Mouse (Mus musculus): ENCODE measurements around the gene Tex14. TPM values are rescaled to one million over a fixed set of nuclear protein-coding genes. Genes with fewer than 3 reads are reported as not detected.
"Not testable (repeated sequence)": the region's sequence is repeated elsewhere in the genome, so short reads cannot be mapped to it uniquely, and the experiment has no call there.

Gene Tex14
- total RNA-seq, 2 experiments from 2014 or later, result 0.34 to 1.0 TPM

GRCm38 (mm10) chr11:87448081-87448475 is 43.2 kb downstream of the Tex14 start:
- peak; percentile 79 to 84 for DNase-seq (ENCODE audit: low spot score in 2 of 2)

DNA sequence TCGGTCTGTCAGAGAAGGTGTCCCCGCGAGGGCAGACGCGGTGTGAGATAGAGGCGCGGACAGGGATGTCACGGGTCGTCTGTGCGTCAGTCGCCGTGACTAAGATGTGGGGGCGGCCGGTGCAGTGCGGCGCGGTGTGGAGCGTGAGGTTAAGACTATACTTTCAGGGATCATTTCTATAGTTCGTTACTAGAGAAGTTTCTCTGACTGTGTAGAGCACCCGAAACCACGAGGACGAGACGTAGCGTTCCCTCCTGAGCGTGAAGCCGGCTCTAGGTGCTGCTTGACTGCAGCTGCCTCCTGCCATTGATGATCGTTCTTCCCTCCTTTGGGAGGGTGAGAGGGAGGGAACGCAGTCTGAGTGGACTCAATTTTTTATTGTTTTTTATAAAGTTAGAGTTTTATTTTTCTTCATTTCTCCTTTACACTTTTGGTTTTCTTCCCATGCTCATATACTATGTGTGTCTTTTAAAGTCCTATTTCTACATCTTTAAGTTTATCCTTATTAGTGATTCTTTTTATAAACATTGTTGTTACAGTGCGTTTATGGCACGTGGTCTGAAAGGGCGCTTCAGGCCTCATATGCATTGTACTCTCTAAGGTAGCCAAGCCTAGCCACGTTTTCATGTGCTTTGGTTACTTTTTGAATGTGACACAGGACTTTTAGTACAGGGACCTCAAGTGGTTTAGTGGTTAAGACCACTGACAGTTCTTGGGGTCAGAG is 43.8 kb downstream of the Tex14 start:
- DNase-seq (ENCODE audit: low spot score in 2 of 2), result not testable (repeated sequence)

- DNase-seq (ENCODE audit: low spot score in 2 of 2), result no peak
Measured at GRCm38 (mm10) chr11:87449200-87449547, 44.3 kb downstream of the Tex14 start.

GRCm38 (mm10) chr11:87449847-87450246 is 45.0 kb downstream of the Tex14 start:
- not testable (repeated sequence) for DNase-seq (ENCODE audit: low spot score in 2 of 2)

DNA sequence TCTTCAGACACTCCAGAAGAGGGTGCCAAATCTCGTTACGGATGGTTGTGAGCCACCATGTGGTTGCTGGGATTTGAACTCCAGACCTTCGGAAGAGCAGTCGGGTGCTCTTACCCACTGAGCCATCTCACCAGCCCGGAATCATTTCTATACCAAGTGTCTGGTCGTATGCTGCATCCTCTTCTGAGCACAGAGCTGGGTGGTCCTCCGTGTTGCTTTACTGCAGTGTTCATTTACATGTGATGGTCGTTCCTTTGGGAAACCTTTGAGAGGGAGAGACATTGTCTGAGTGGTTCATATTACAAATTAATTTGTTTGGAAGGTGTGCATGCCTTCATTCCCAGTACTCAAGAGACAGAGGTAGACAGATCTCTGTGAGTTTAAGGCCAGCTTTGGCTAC is 47.9 kb downstream of the Tex14 start:
- not testable (repeated sequence) for DNase-seq (ENCODE audit: low spot score in 2 of 2)

DNA sequence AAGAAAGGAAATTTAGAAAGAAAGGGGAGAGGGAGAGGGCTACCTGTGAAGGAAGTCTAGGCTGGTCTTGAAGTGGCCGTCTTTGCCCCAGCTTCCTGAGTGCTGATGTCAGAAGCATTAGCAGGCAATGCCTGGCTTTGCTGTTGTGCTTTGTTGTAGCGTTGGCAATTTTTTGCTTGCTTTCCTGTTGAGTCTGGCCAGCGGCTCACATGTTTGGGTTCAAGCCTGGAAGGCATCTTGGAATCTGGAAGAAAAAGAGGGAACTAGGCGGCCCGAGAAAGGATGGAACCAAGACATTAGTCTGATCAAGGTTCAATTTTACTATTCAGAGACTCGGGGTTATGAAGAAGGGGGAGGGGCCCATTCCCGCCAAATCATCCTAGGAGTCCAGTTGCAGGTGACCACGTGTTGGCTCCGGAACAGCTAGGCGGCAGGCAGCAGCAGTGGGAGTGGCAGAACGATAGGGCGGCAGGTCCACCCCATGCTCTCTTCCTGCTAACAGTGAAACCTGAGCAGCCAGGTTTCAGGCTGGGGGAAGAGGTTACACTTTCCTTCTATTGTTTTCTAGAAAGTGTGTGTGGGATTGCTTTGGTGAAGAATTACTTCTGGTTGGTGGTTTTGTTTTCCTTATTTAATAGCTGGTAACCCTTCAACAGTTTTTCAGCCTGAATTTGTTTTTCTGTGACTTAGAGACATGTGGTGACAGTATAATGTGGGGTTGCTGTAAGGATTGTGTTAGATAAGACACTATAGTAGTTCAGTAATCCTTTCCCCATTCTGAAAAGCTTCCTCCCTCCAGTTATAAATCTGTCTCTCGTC is 48.6 kb downstream of the Tex14 start:
- no peak for DNase-seq (ENCODE audit: low spot score in 2 of 2)

- no peak for DNase-seq (ENCODE audit: low spot score in 2 of 2)
Measured at GRCm38 (mm10) chr11:87454035-87454690, 49.3 kb downstream of the Tex14 start.

GRCm38 (mm10) chr11:87455573-87455972 is 50.7 kb downstream of the Tex14 start:
- no peak for DNase-seq (ENCODE audit: low spot score in 2 of 2)

- no peak for DNase-seq (ENCODE audit: low spot score in 2 of 2)
Measured at GRCm38 (mm10) chr11:87455984-87456383, 51.1 kb downstream of the Tex14 start.

DNA sequence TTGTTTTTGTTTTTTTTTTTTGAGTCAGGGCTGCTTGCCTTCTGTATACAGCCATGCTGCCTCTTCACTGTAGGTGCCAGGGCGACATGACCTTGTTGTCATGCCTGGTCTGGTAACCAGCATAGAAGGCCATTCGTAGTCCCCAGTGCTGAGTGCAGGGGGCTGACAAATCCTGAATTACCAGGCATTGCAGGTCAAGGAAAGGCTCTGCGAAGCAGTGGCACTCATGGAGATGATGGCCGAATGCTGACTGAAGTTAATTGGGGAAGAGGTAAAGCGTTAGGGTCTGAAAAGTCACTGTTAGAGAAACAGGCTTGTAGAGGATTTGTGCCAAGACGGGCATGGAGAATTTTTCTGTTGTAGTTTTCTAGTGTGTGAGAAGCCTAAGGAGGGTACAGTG is 55.7 kb downstream of the Tex14 start:
- DNase-seq (ENCODE audit: low spot score in 2 of 2), result no peak

DNA sequence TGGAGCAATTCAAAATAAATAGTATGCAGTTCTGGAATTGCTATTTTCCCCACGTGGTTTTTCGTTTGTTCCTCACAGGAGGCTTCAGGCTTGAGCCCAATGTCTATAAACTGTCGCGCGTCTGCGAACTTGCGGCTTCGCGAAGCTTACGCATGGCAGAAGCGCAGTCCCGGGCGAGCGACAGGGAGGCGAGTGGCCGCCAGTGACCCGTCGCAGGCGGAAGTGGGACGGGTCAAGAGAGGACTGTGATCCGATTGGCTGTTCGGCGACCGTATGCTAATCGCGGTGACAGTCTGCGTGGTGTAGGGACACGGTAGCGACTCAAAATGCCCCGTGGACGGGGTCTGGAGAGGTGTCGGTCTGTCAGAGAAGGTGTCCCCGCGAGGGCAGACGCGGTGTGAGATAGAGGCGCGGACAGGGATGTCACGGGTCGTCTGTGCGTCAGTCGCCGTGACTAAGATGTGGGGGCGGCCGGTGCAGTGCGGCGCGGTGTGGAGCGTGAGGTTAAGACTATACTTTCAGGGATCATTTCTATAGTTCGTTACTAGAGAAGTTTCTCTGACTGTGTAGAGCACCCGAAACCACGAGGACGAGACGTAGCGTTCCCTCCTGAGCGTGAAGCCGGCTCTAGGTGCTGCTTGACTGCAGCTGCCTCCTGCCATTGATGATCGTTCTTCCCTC is 57.1 kb downstream of the Tex14 start:
- peak in 1 of 2 experiments; percentile 62 for DNase-seq (ENCODE audit: low spot score in 2 of 2)

DNA sequence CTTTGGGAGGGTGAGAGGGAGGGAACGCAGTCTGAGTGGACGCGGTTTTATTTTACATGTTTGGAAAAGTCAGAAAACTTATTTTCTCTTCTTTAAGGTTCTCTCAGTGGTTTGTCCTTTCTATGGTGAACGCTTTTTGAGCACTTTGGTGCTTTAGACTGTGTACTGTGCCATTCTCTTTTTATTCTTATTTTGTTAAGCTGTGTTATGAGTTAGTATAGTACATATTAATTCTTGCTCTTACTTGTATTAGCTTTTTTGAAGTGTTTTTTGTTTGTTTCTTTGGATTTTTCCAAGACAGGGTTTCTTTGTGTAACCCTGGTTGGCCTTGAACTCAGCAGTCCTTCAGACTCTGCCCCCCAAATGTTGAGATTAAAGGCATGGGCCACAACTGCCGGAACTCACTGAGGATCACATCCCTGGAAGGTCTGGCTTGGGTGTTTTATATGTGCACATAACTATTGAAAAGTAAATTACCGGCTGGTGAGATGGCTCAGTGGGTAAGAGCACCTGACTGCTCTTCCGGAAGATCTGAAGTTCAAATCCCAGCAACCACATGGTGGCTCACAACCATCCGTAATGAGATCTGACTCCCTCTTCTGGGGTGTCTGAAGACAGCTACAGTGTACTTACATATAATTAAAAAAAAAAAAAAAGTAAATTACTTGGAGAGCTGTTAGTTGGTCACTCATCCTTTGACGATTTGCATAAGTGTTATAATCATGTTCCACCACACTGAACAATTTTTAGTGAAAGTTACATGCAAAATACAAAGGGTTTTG is 57.8 kb downstream of the Tex14 start:
- DNase-seq (ENCODE audit: low spot score in 2 of 2), result no peak

DNA sequence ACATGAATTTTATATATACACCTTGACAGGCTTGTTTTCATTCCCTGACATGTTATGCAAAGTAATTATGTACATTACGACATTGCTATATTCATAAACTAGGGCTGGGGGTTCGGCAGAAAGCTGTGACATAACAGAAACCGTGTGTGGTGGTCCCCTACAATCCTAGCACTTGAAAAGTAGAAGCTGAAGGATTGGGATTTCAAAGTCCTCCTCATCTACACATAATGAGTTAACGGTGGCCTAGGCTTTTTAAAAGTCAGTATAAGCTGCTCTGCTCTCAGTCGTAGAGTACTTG is 58.3 kb downstream of the Tex14 start:
- no peak for DNase-seq (ENCODE audit: low spot score in 2 of 2)

GRCm38 (mm10) chr11:87463792-87464430 is 59.0 kb downstream of the Tex14 start:
- not testable (repeated sequence) for DNase-seq (ENCODE audit: low spot score in 2 of 2)

DNA sequence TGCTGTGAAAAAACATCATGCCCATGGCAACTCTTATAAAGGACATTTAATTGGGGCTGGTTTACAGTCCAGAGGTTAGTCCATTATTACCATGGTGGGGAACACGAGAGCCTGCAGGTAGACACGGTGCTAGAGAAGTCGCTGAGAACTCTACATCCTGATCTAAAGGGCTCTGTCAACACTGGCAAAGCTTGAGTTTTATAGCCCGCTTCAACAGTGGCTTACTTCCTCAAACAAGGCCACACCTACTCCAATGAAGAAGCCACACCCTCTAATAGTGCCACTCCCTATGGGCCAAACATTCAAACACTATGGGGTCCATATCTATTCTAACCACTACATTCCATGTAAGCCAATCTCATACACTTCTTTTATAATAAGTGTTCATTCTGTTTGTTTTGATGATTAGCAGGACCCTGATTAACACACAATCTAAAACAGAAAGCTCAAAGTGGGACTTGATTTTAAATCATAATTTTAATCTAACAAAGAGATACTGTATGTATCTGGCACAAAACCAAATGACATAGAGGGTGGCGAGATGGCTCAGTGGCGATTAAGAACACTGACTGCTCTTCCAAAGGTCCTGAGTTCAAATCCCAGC is 61.2 kb downstream of the Tex14 start:
- no peak for DNase-seq (ENCODE audit: low spot score in 2 of 2)

DNA sequence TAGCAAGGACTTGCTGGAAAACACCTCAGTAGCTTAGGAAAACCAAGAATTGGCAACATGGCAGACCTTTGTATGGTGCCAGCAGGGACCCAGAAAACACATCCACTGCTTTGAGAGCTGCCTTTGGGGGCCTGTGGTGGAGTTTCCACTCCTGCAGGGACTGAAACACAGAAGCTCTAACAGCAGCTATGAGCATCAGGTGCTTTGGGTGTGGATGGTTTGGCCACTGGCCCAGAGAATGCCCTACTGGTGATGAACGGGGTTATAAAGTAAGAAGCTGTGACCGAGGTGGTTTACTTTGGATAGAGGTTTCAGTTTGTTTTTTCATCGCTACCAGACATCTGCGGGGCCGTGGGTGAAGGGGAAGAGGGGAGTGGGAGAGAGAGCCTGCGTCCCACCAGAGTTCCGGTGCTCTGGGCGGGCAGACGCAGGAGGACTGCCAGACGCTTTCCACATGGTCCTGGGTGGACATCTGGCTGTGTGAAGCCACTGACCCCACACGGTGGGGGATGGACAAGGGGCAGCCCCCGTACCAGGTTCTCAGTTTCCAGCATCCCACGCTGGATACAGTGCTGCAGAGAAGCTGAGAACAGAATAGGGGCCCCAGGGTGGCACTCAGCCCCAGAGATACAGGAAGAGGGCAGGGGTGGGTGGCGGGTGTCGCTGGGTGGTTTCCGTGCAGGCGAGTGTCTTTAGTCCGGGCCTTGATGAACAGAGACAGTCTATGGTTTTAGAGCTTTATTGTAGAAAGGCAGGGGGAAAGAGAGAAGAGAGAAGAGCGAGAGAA is 62.8 kb downstream of the Tex14 start:
- no peak for DNase-seq (ENCODE audit: low spot score in 2 of 2)

DNA sequence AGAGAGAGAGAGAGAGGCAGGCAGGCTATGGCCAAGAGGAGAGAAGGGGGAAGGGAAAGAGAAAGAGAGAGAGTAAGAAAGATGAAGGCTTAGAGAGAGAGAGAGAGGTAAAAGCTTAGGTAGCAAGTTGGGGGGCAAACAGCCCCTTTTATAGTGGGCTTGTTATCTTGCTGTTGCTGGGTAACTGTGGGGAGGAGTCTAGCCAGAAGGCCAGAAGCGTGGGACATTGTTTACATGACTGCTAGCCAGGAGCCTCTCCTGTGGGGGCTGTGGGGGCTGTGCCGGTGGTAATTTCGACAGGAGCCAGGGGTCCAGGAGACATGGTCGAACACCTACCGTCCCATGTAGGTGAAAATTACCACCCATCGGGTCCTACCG is 63.4 kb downstream of the Tex14 start:
- DNase-seq (ENCODE audit: low spot score in 2 of 2), result no peak

- no peak for DNase-seq (ENCODE audit: low spot score in 2 of 2)
Measured at GRCm38 (mm10) chr11:87468706-87469315, 63.9 kb downstream of the Tex14 start.

Measured in adrenal gland, postnatal 4 days (tissue).